Mouse (Mus musculus): ENCODE measurements around the gene C1qtnf2.

DNA sequence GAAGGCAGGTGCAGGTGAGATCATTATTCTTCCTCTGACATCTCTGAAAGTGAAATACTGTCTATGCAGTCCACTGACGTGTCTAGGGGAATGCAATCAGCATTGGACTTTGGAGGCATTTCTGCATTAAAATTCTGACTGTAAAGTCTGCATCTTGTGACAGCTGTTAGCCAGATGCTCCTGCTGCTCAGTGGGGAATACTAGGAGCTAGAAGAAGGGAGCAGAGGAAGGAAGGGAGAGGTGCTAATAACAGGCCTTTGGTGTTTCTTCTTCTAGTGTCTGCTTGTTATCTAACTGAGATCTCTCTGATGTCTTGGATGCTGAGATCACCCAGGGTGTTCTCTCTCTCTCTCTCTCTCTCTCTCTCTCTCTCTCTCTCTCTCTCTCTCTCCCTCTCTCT lies 961 bp upstream of the C1qtnf2 start:
- TF ChIP-seq MAFK (IDR thresholded peaks at IDR 0.05; ENCODE audit: insufficient read depth, low read depth, low read length) (no peak), ZNF384 (IDR thresholded peaks at IDR 0.05; ENCODE audit: low read depth, low read length) (no peak)

All from ES-E14 (cell line).